Mouse (Mus musculus) stomach, embryonic 14.5 days (tissue): ENCODE measurements at regions not wholly inside any gene's neighbourhood (a gene's known extent, or its start where the extent isn't known, plus 50 kb on each side); places are given as distances from the start of the nearest gene placed in this dataset.

Experiments
- ATAC-seq: fragments of 200-750 bp; cut with Nextera tagmentation; 2 replicates; pipeline ENCODE4 v1.8.0; 2017; ENCODE audit warnings: low read depth, moderate TSS enrichment; ENCODE audit not compliant: insufficient number of reproducible peaks, insufficient read depth, low FRiP score
- H3K27ac ChIP-seq: fragments of 300-500 bp; sonication (generic); 2 replicates; pipeline ENCODE4 v1.5.1; 2014; ENCODE audit warnings: mild to moderate bottlenecking, low read length, moderate library complexity, mixed read lengths
- H3K27me3 ChIP-seq: fragments of 300-500 bp; sonication (generic); 2 replicates; pipeline ENCODE4 v1.6.1; 2014; ENCODE audit warnings: low read length, control low read depth, mixed read lengths; ENCODE audit not compliant: control insufficient read depth, insufficient read depth
- H3K36me3 ChIP-seq: fragments of 300-500 bp; sonication (generic); 2 replicates; pipeline ENCODE4 v1.6.1; 2014; ENCODE audit warnings: mild to moderate bottlenecking, control low read depth, low read length, moderate library complexity, mixed read lengths; ENCODE audit not compliant: control insufficient read depth, insufficient read depth
- H3K4me1 ChIP-seq: fragments of 300-500 bp; sonication (generic); 2 replicates; pipeline ENCODE4 v1.6.1; 2014; ENCODE audit warnings: low read length, control low read depth, mixed read lengths; ENCODE audit not compliant: control insufficient read depth, insufficient read depth
- H3K4me2 ChIP-seq: fragments of 300-500 bp; sonication (generic); replicated peaks from 2 replicates; pipeline ENCODE4 v1.6.1; 2014; ENCODE audit warnings: low read depth, low read length, control low read depth
- H3K4me3 ChIP-seq: fragments of 300-500 bp; sonication (generic); 2 replicates; pipeline ENCODE4 v1.5.1; 2014; ENCODE audit warnings: low read depth, low read length, control low read depth
- H3K9ac ChIP-seq: fragments of 300-500 bp; sonication (generic); replicated peaks from 2 replicates; pipeline ENCODE4 v1.6.1; 2014; ENCODE audit warnings: low read depth, mild to moderate bottlenecking, control low read depth, low read length, moderate library complexity, mixed read lengths
- H3K9me3 ChIP-seq: fragments of 300-500 bp; sonication (generic); 2 replicates; pipeline ENCODE4 v1.6.1; 2016; ENCODE audit warnings: low read depth, low read length, control low read depth; ENCODE audit not compliant: control insufficient read depth
- WGBS: fragments of 180-500 bp; shearing (Covaris S2); extraction: QIAGEN DNeasy Blood & Tissue Kit; methylation state at CpG from one replicate; pipeline ENCODE4 v1.1.7; 2014; 5-methylcytosine and 5-hydroxymethylcytosine counted together

GRCm38 (mm10) chr4:64124387-64125088 is 77.7 kb upstream of the Tnc start:
- Histone ChIP-seq H3K9ac (no peak overlapping the region), H3K9me3 (no peaks in the 10 kb centered on the region), H3K4me1 (no peaks in the 10 kb centered on the region), H3K27ac (no peak overlapping the region), H3K27me3 (no peaks in the 10 kb centered on the region), H3K4me3 (no peak overlapping the region), H3K36me3 (no peaks in the 10 kb centered on the region), H3K4me2 (no peak overlapping the region)
- no peak for ATAC-seq
- WGBS: 74% methylated on average over 2 of the region's 2 CpGs

DNA sequence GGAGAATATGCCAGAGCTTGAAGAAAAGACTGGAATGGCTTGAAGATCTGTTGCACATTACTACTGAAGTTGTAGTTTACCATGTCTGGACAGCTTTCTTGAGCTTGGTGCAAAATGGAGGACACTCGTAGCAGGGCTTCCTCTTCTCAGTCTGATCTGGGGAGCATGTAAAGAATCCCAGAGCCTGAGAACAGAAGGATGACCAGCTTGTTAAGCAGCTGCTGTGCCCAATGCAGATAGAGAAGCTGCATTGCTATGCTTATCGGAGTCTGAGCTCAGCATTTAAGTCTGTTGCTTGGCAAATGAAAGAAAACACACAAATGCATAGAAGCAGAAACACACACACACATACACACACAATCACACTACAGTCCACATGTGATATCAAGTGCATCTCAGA is 76.9 kb upstream of the Tnc start:
- no peaks in the 10 kb centered on the region for H3K4me1 ChIP-seq
- H3K4me2 ChIP-seq: no peak overlapping the region
- ATAC-seq: no peak
- H3K4me3 ChIP-seq: no peak overlapping the region
- WGBS: 90% methylated on average over 2 of the region's 2 CpGs
- H3K27ac ChIP-seq: no peak overlapping the region
- H3K27me3 ChIP-seq: no peaks in the 10 kb centered on the region
- H3K36me3 ChIP-seq: no peaks in the 10 kb centered on the region
- no peaks in the 10 kb centered on the region for H3K9me3 ChIP-seq
- no peak overlapping the region for H3K9ac ChIP-seq

DNA sequence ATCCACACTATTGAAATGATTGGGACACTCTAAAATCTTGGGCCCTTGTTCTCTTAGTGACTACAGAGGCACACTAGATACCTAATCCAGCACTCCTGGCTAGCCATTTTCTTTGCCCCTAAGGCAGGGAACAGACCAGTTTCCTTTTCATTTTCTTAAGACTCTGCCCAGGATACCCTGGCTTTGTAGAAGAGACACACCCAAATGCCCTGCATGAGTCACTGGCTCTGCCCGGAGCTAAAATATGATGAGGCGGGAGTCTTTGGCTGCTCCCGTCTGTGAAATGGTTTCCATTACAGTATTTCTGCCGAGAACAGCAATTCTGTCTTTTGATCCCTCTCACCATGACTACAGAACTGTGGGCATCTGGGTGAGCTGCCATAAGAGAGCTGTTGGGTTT is 51.4 kb upstream of the Tnc start:
- H3K9ac ChIP-seq: no peak overlapping the region
- 86% methylated on average over 4 of the region's 4 CpGs for whole genome bisulfite sequencing
- H3K4me1 ChIP-seq: no peaks in the 10 kb centered on the region
- H3K9me3 ChIP-seq: no peaks in the 10 kb centered on the region
- no peak overlapping the region for H3K4me2 ChIP-seq
- H3K4me3 ChIP-seq: no peak overlapping the region
- no peak for ATAC-seq
- no peaks in the 10 kb centered on the region for H3K36me3 ChIP-seq
- no peak overlapping the region for H3K27ac ChIP-seq
- no peaks in the 10 kb centered on the region for H3K27me3 ChIP-seq
